Mouse (Mus musculus) lung, postnatal 4 days (tissue): ENCODE measurements around the gene Znrf3.

Experiments used
- DNase-seq, 2 experiments: peaks; one replicate each; pipeline ENCODE4 v3.0.0; 2021

Znrf3 gene

GRCm38 (mm10) chr11:5263078-5263730, 181.4 kb downstream of the Znrf3 start:
- DNase-seq = peak; percentile 13 to 42

DNA sequence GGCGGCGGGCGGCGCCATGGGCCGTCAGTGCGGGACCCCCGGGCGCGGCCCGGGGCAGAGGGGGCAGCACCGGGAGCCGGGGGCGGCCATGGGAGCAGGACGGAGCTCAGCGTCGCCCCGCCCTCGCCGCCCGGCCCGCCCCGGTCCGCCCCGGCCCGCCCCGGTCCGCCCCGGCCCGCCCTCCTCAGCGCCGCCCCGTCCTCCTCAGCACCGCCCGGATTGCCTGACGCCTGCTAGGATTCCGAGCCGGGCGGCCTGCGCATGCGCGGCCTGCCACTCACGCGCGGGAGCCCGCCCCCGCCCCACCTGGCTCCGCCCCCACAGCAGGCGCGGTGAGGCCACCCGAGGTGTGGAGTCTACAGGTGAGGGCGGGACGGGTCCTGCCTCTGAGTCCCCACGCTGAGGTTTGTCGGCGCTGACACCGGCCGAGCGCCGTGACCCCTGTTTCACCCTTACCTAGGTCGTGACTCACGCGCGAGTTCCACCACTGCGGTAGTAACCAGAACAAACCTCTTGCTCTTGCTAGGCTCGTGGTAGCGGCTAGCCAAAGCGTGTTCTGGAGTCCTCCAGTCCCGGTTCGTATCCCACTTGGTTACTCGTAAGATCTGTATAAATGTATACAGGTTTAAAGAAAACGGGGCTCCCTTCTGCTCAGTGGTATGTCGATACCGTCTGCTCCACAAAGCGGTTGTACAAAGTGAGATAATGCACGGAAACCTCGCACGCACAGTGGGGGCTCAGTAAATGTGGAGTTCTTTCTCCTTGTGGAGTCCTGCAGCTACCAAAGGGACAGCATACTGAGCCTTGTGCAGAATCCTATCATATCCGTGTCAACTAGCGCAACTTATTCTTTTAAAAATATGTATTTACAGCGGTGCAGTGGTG, 182.9 kb downstream of the Znrf3 start, which contains the start of gene Kremen1:
Gene Kremen1, minus strand, starts transcription at position 51 of the 885 bp plus-strand sequence.
- peak; percentile 95 to 96 for DNase-seq

DNA sequence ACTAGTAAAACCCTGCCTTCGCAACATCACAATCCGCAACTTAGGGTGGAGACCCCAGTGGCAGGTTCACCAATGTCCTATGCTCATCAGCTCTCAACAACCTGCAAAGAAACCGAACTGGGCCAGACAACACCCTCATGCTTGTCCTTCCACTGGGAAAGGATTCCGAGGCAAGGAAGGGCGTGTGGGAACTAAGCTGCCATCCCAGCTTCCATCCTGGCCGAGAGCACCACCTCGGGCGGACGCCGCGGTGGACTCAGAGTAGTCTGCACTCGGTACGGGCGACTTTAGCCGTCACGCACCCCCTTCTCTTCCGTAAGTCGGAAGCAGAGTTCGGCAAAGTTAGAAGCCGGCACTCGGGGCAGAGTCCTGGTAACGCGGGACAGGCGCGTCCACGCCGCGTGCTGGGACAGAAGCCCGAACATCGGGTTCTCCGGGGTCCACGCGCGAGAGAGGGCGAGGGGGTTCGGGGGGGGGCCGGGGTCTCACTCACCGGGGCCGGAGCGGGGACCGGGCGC, 183.6 kb downstream of the Znrf3 start:
- peak; percentile 68 to 73 for DNase-seq

GRCm38 (mm10) chr11:5259944-5260598, 184.6 kb downstream of the Znrf3 start:
- DNase-seq = no peak

GRCm38 (mm10) chr11:5258036-5258435, 186.6 kb downstream of the Znrf3 start:
- no peak for DNase-seq

- DNase-seq = peak; percentile 20 to 36
Observed at GRCm38 (mm10) chr11:5257151-5257862, 187.3 kb downstream of the Znrf3 start.

DNA sequence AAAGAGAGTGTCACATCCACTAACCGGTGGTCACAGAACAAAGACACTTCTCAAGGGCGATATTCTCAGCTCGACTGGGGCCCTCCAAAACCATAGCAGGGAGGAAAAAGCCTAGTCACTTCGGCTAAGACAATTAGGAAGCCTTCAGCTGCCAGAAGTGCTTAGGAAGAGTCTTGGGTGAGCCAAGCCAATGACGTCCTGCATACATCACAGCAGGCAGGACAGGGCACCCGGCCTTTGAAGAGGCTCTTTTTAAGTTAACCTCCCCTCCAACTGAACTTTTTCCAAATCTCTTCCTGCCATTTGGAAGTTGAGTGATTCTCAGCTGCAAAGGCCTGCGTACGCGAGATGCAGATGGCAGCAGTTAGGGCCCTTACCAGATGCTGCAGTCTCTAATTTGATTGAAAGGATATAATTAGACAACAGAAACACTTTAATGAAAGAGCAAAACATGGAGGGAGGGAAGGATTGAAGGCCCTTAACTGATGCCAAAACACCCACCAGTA, 189.1 kb downstream of the Znrf3 start:
- DNase-seq = no peak

GRCm38 (mm10) chr11:5254016-5254415, 190.6 kb downstream of the Znrf3 start:
- no peak for DNase-seq

GRCm38 (mm10) chr11:5253528-5253927, 191.1 kb downstream of the Znrf3 start:
- DNase-seq = no peak

DNA sequence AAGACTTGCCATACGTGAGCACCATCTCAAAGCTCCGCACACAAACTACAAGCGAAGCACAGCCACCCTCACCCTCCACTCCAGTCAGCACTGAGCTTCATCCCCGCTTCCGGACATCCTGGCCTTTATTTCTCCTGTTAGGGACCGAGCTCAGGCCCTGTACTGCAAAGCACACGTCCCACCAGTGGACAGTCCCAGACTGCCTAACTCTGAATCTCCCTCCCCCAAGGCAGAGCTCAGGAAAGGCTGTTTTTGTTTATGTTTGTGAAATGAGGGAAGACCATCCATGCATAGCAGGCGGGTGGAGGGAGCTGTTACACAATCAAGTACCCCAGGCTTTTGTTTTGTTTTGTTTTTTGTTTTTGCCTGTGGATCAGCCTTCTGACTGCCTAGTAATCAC, 191.9 kb downstream of the Znrf3 start:
- no peak for DNase-seq

- no peak for DNase-seq
Observed at GRCm38 (mm10) chr11:5251112-5251511, 193.5 kb downstream of the Znrf3 start.

GRCm38 (mm10) chr11:5248200-5248599, 196.4 kb downstream of the Znrf3 start:
- DNase-seq = no peak

GRCm38 (mm10) chr11:5245431-5245830, 199.2 kb downstream of the Znrf3 start:
- DNase-seq = no peak

DNA sequence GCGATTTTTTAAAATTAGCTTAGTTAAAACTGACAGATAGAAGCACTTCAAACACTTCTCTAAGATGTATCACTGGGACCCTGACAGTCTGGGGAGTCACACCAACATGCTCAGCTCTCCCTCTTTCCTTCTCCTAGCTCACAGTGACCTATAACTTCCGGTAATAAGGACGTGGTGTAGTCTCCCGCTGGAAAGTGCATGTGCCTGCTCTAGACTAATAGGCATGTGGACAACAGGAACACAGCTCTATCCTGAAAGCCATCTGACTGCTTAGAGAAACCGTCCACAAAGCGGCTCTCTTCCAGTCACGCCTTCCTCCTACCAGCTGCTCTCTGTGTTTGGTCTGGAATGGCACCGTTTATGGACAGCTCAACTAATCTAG, 199.9 kb downstream of the Znrf3 start:
- no peak for DNase-seq

- DNase-seq = peak; percentile 32 to 45
Observed at GRCm38 (mm10) chr11:5243812-5244748, 200.6 kb downstream of the Znrf3 start.

- DNase-seq = no peak
Observed at GRCm38 (mm10) chr11:5243208-5243607, 201.4 kb downstream of the Znrf3 start.

GRCm38 (mm10) chr11:5242158-5242557, 202.5 kb downstream of the Znrf3 start:
- DNase-seq = no peak

DNA sequence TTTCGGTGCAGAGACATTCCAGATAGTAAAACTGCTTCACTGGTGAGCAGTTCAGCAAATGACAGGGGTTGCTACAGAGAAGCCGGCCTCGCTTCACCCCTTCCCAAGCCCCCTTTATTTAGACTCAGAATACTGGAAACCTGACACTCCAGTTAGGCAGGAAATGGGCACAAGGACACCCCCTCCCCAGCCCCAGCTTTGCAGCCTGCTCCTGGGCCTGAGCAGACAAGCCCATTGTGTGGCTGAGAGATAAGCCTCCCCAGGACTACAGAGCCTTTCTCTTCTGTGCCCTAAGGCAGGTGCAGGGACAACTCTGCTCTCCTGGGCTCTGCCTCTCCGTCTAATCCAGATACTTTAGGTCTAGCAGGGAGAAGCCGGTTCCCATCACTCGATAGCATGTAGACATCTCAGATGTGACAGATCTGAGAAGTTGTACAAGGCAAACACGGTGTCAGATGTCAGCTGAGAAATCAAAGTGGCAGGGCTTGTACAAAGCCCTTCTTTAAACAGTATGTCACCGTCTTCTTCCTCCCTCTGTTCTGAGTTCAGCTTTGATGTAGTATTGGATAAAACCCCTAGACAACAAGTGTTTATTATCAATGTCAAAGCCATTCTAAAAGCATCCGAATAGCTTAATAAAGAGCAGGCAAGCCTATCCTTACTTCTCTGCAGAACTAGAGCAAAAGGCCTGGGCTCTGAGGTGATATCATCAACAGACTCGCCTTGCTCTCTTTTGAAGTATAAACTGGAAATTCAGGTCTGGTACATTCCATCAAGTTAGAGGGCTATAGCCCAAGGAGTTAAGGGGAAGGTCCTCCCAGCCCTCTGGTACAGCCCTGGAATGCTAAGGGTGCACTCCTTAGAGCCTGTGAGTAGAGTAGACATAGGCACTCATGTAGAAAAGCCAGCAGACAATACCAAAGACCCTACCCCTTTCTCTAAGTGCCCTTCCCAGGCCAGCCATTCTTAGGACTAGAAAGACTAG, 204.6 kb downstream of the Znrf3 start:
- DNase-seq = peak; percentile 32 to 60
